Mouse (Mus musculus) myocyte (in vitro differentiated cells): ENCODE data around the gene Gm11172.

Experiments
- CEBPB ChIP-seq: IDR thresholded peaks from 2 replicates; pipeline ENCODE4 v1.6.1; 2011; ENCODE audit warnings: mild to moderate bottlenecking, moderate library complexity; ENCODE audit not compliant: poor library complexity, insufficient read depth, severe bottlenecking
- E2F4 ChIP-seq: IDR thresholded peaks from one replicate; pipeline ENCODE4 v1.6.1; 2011; ENCODE audit warnings: mild to moderate bottlenecking, control low read depth, moderate library complexity; ENCODE audit not compliant: insufficient read depth
- MAX ChIP-seq: IDR thresholded peaks from one replicate; pipeline ENCODE4 v1.6.1; 2011; ENCODE audit warnings: low read depth, mild to moderate bottlenecking, control low read depth
- MYOD1 ChIP-seq, 3 experiments: IDR thresholded peaks; one replicate each; pipeline ENCODE4 v1.6.1; 2011; ENCODE audit warnings: control low read depth in 2 of 3, low read depth in 2 of 3, mild to moderate bottlenecking in 2 of 3, moderate library complexity in 1 of 3; ENCODE audit not compliant: insufficient read length in 2 of 3, control insufficient read depth in 1 of 3
- MYOG ChIP-seq, 3 experiments: IDR thresholded peaks; one replicate each; pipeline ENCODE4 v1.6.1; 2011; ENCODE audit warnings: control low read depth in 2 of 3, low read depth in 2 of 3, mild to moderate bottlenecking in 2 of 3; ENCODE audit not compliant: insufficient read length in 2 of 3, control insufficient read depth in 1 of 3, insufficient read depth in 1 of 3
- POLR2A ChIP-seq: IDR thresholded peaks from one replicate; pipeline ENCODE4 v1.6.1; 2011; ENCODE audit warnings: low read depth, mild to moderate bottlenecking, control low read depth, moderate library complexity; ENCODE audit not compliant: insufficient read length
- POLR2AphosphoS2 ChIP-seq: IDR thresholded peaks from one replicate; pipeline ENCODE4 v1.6.1; 2011; ENCODE audit warnings: low read depth, control low read depth; ENCODE audit not compliant: insufficient read length
- REST ChIP-seq: IDR thresholded peaks from one replicate; pipeline ENCODE4 v1.6.1; 2011; ENCODE audit warnings: mild to moderate bottlenecking, control low read depth, moderate library complexity; ENCODE audit not compliant: insufficient read depth, insufficient read length
- TCF12 ChIP-seq: IDR thresholded peaks from one replicate; pipeline ENCODE4 v1.6.1; 2011; ENCODE audit warnings: mild to moderate bottlenecking, control low read depth; ENCODE audit not compliant: poor library complexity, insufficient read depth, severe bottlenecking
- TCF3 ChIP-seq: IDR thresholded peaks from one replicate; pipeline ENCODE4 v1.6.1; 2011; ENCODE audit warnings: low read depth, control low read depth; ENCODE audit not compliant: insufficient read length
- USF1 ChIP-seq: IDR thresholded peaks from one replicate; pipeline ENCODE4 v1.6.1; 2011; ENCODE audit warnings: low read depth, mild to moderate bottlenecking, control low read depth, moderate library complexity

DNA sequence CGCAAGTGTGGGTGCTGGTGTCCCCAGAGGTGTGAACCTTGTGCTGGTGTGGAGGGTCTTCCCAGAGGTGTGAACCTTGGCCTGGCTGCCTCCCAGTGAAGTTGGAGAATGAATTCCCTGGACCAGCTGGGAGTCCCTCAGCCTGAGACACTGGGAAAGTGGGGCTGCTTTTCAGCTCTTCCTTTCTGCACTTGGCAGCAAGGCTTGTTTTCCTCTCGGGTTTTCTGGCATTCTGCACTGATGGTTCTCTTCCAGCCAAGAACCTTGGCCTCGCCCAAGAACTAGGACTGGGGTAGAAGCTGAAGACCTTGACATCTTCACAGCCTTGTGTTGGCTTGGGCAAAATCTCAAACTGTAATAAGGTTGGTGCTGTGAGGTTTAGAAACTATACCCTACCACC lies 48.7 kb downstream of the Gm11172 start:
- TF ChIP-seq CEBPB (no peak), POLR2AphosphoS2 (no peak), POLR2A (no peak), MYOD1 (IDR thresholded peaks at IDR 0.05; ENCODE audit: control insufficient read depth in 1 of 3, insufficient read length in 2 of 3, low read depth in 2 of 3) (no peak), USF1 (no peak), REST (no peak), MAX (no peak), TCF3 (no peak), TCF12 (no peak), MYOG (IDR thresholded peaks at IDR 0.05; ENCODE audit: control insufficient read depth in 1 of 3, insufficient read depth in 1 of 3, insufficient read length in 2 of 3, low read depth in 2 of 3) (no peak), E2F4 (no peak)
